Mouse (Mus musculus) midbrain, embryonic 15.5 days (tissue): Measurements from ENCODE around the gene Rpl41. TPM values are rescaled to one million over a fixed set of nuclear protein-coding genes. Genes with fewer than 3 reads are reported as not detected.

Experiments used
- ATAC-seq: fragments of 200-750 bp; cut with Nextera tagmentation; replicated peaks from 2 replicates; pipeline ENCODE4 v1.8.0; 2017; ENCODE audit warnings: moderate TSS enrichment
- H3K27ac ChIP-seq: fragments of 300-500 bp; sonication (generic); 2 replicates; pipeline ENCODE4 v1.5.1; 2015; ENCODE audit warnings: mild to moderate bottlenecking, inconsistent platforms
- H3K27me3 ChIP-seq: fragments of 300-500 bp; sonication (generic); replicated peaks from 2 replicates; pipeline ENCODE4 v1.6.1; 2015; ENCODE audit warnings: inconsistent platforms
- H3K36me3 ChIP-seq: fragments of 300-500 bp; sonication (generic); replicated peaks from 2 replicates; pipeline ENCODE4 v1.6.1; 2015; ENCODE audit warnings: inconsistent platforms
- H3K4me1 ChIP-seq: fragments of 300-500 bp; sonication (generic); 2 replicates; pipeline ENCODE4 v1.6.1; 2015; ENCODE audit warnings: inconsistent platforms
- H3K4me2 ChIP-seq: fragments of 300-500 bp; sonication (generic); 2 replicates; pipeline ENCODE4 v1.6.1; 2015; ENCODE audit warnings: inconsistent platforms, mild to moderate bottlenecking, moderate library complexity
- H3K4me3 ChIP-seq: fragments of 300-500 bp; sonication (generic); 2 replicates; pipeline ENCODE4 v1.5.1; 2015; ENCODE audit warnings: mild to moderate bottlenecking, inconsistent platforms
- H3K9ac ChIP-seq: fragments of 300-500 bp; sonication (generic); 2 replicates; pipeline ENCODE4 v1.6.1; 2015; ENCODE audit warnings: mild to moderate bottlenecking, inconsistent platforms
- H3K9me3 ChIP-seq: fragments of 300-500 bp; sonication (generic); 2 replicates; pipeline ENCODE4 v1.6.1; 2016; ENCODE audit warnings: inconsistent platforms
- WGBS: fragments of 180-500 bp; shearing (Covaris S2); methylation state at CpG from one replicate; pipeline ENCODE4 v1.1.7; 2015; ENCODE audit warnings: mixed read lengths; 5-methylcytosine and 5-hydroxymethylcytosine counted together
- microRNA-seq: library from miRNA; unstranded; fragments of <30 nt; microRNA quantifications from one replicate; pipeline ENCODE4, GENCODE M21; 2016
- polyA plus RNA-seq: library from polyadenylated mRNA; unstranded; fragments of >200 nt; fragmentation: Nextera tagmentation; extraction: Ambion mirVana; gene quantifications from 2 replicates; pipeline ENCODE4 v1.2.1, GENCODE M21; 2015

The Rpl41 gene
- polyA plus RNA-seq, 1 experiment from 2014 or later, result 2,161 TPM

DNA sequence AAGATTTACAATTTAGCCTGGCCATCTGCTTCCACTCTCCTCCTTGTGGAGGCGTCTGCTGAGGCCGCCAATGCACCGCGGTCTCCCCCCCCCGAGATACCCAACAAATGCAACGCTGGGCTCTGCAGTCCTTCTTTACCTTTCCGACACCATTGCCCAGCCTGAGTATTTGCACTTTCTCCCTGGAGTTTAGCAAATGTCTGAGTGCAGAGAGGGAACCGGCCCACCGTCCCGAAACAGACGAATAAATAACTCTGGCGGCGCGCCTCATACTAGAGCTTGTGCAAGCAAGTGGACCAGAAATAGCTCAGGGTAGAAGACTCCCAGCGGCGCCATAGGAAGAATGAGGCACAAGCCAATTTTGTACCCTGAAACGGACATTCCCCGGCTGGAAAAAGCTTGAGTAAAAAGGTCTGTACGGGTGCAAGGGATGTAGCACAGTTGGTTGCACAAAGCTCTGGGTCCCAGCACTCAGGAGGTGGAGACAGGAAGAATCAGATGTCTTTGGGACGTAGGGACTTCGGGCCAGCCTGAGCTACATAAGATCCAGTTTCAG is 49.9 kb downstream of the Rpl41 start:
- Histone ChIP-seq H3K9ac (peak overlapping the region; percentile 43), H3K27ac (peak overlapping the region; percentile 72), H3K4me3 (peak overlapping the region; percentile 77), H3K4me2 (peak overlapping the region; percentile 83), H3K36me3 (no peaks in the 10 kb centered on the region), H3K4me1 (peaks cover 21% of the 10 kb centered on the region), H3K9me3 (no peaks in the 10 kb centered on the region), H3K27me3 (no peaks in the 10 kb centered on the region)
- ATAC-seq, result peak; percentile 19
- WGBS, result 1% methylated on average over 21 of the region's 21 CpGs

DNA sequence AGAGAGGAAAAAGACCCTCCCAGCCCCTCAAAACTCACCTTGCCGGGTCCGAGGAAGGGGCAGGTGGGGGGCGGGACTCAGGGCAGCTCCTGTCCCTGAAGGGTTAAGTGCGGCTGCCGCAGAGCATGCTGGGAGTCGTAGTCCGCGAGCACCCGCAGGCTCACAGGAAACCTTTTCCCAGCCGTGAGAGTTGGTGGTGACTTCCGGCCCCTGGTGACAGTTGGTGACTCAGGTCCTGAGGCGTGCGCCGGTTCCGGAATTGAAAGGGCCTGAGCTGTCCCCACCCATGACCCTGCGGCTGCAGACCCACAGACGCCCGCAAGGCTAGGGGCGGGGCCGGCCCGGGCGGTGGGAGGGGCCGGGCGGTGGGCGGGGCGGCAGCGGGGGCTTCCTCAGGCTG is 50.5 kb downstream of the Rpl41 start, which contains the start of gene Myl6b:
Gene Myl6b, minus strand, starts transcription at position 96 of the 400 bp plus-strand sequence.
- H3K4me2 ChIP-seq, result peak within 1 kb of the TSS; percentile 83
- WGBS, result under 1% methylated on average over 27 of the region's 27 CpGs
- peak within 1 kb of the TSS; percentile 72 for H3K27ac ChIP-seq
- H3K4me1 ChIP-seq, result peaks cover 21% of the 10 kb centered on the region
- no peaks in the 10 kb centered on the region for H3K9me3 ChIP-seq
- peak within 1 kb of the TSS; percentile 77 for H3K4me3 ChIP-seq
- ATAC-seq, result peak; percentile 80
- no peaks in the 10 kb centered on the region for H3K27me3 ChIP-seq
- H3K36me3 ChIP-seq, result no peaks in the 10 kb centered on the region
- peak within 1 kb of the TSS; percentile 43 for H3K9ac ChIP-seq

Small RNAs within 50 kb of the gene (microRNA-seq; reads per million reads assigned to microRNA genes)
- gene Gm47275, result not detected
- gene Mir6916, result not detected
- not detected for gene Mir6917

Other genes with a start within 250 kb of the Rpl41 start
- gene Pan2, start 246.0 kb downstream of the Rpl41 start, polyA plus RNA-seq, result 21.9 and 24.0 TPM in 2 replicates
- gene Cnpy2, start 226.8 kb downstream of the Rpl41 start, polyA plus RNA-seq, result 194 and 204 TPM in 2 replicates
- gene Cs, start 211.6 kb downstream of the Rpl41 start, polyA plus RNA-seq, result 256 and 257 TPM in 2 replicates
- 42.6 and 44.2 TPM in 2 replicates for gene Coq10a, start 180.3 kb downstream of the Rpl41 start, polyA plus RNA-seq
- gene Ankrd52, start 172.2 kb downstream of the Rpl41 start, polyA plus RNA-seq, result 15.0 and 15.6 TPM in 2 replicates
- gene Slc39a5, start 148.1 kb downstream of the Rpl41 start, polyA plus RNA-seq, result not detected in 2 replicates
- 146 and 147 TPM in 2 replicates for gene Nabp2, start 137.8 kb downstream of the Rpl41 start, polyA plus RNA-seq
- 105 and 107 TPM in 2 replicates for gene Rnf41, start 137.6 kb downstream of the Rpl41 start, polyA plus RNA-seq
- 201 and 209 TPM in 2 replicates for gene Smarcc2, start 90.1 kb downstream of the Rpl41 start, polyA plus RNA-seq
- gene Myl6, start 55.2 kb downstream of the Rpl41 start, polyA plus RNA-seq, result 892 and 955 TPM in 2 replicates
- 5.4 and 5.7 TPM in 2 replicates for gene Myl6b, start 50.6 kb downstream of the Rpl41 start, polyA plus RNA-seq
- gene Esyt1, start 23.4 kb downstream of the Rpl41 start, polyA plus RNA-seq, result 10.5 and 11.1 TPM in 2 replicates
- 20.8 and 22.7 TPM in 2 replicates for gene Zc3h10, start 1.5 kb downstream of the Rpl41 start, polyA plus RNA-seq
- 125 and 128 TPM in 2 replicates for gene Pa2g4, start 16.7 kb upstream of the Rpl41 start, polyA plus RNA-seq
- gene Erbb3, start 40.3 kb upstream of the Rpl41 start, polyA plus RNA-seq, result 0.42 and 0.56 TPM in 2 replicates
- 322 and 332 TPM in 2 replicates for gene Rps26, start 77.4 kb upstream of the Rpl41 start, polyA plus RNA-seq
- 23.0 and 23.1 TPM in 2 replicates for gene Ikzf4, start 96.7 kb upstream of the Rpl41 start, polyA plus RNA-seq
- 14.3 and 16.7 TPM in 2 replicates for gene Suox, start 124.8 kb upstream of the Rpl41 start, polyA plus RNA-seq
- gene Rab5b, start 147.0 kb upstream of the Rpl41 start, polyA plus RNA-seq, result 122 and 123 TPM in 2 replicates
- 0.54 and 0.88 TPM in 2 replicates for gene Pmel, start 154.9 kb upstream of the Rpl41 start, polyA plus RNA-seq
- gene Cdk2, start 155.7 kb upstream of the Rpl41 start, polyA plus RNA-seq, result 15.1 and 18.6 TPM in 2 replicates
- 7.6 and 7.8 TPM in 2 replicates for gene Dgka, start 195.6 kb upstream of the Rpl41 start, polyA plus RNA-seq
- gene Pym1, start 198.6 kb upstream of the Rpl41 start, polyA plus RNA-seq, result 45.8 and 47.6 TPM in 2 replicates
- 0.58 and 0.79 TPM in 2 replicates for gene Mmp19, start 241.6 kb upstream of the Rpl41 start, polyA plus RNA-seq